Mouse (Mus musculus) kidney, postnatal 0 days (tissue): ENCODE results near the gene Fkbp4. TPM values are rescaled to one million over a fixed set of nuclear protein-coding genes. Genes with fewer than 3 reads are reported as not detected.

Experiments used
- ATAC-seq: fragments of 200-750 bp; cut with Nextera tagmentation; replicated peaks from 2 replicates; pipeline ENCODE4 v1.8.0; 2017; ENCODE audit warnings: low read depth, moderate number of reproducible peaks, moderate TSS enrichment, moderate library complexity; ENCODE audit not compliant: low FRiP score
- DNase-seq: peaks from one replicate; pipeline ENCODE4 v3.0.0-alpha.2; 2016; ENCODE audit warnings: low spot score
- H3K27ac ChIP-seq: fragments of 300-500 bp; sonication (generic); 2 replicates; pipeline ENCODE4 v1.5.1; 2014; ENCODE audit warnings: mild to moderate bottlenecking
- H3K27me3 ChIP-seq: fragments of 300-500 bp; sonication (generic); 2 replicates; pipeline ENCODE4 v1.6.1; 2014; ENCODE audit warnings: low read length, mixed read lengths; ENCODE audit not compliant: insufficient read depth
- H3K36me3 ChIP-seq: fragments of 300-500 bp; sonication (generic); 2 replicates; pipeline ENCODE4 v1.6.1; 2014; ENCODE audit warnings: low read length, mixed read lengths; ENCODE audit not compliant: insufficient read depth
- H3K4me1 ChIP-seq: fragments of 300-500 bp; sonication (generic); replicated peaks from 2 replicates; pipeline ENCODE4 v1.6.1; 2014; ENCODE audit warnings: antibody characterized with exemption, low read length, mixed read lengths; ENCODE audit not compliant: insufficient read depth
- H3K4me2 ChIP-seq: fragments of 300-500 bp; sonication (generic); 2 replicates; pipeline ENCODE4 v1.6.1; 2014; ENCODE audit warnings: mild to moderate bottlenecking, low read length, moderate library complexity, mixed read lengths
- H3K4me3 ChIP-seq: fragments of 300-500 bp; sonication (generic); replicated peaks from 2 replicates; pipeline ENCODE4 v1.5.1; 2014; ENCODE audit warnings: low read depth, low read length
- H3K9ac ChIP-seq: fragments of 300-500 bp; sonication (generic); 2 replicates; pipeline ENCODE4 v1.6.1; 2014; ENCODE audit warnings: low read depth, low read length
- H3K9me3 ChIP-seq: fragments of 300-500 bp; sonication (generic); replicated peaks from 2 replicates; pipeline ENCODE4 v1.6.1; 2016; ENCODE audit warnings: low read length, inconsistent platforms, mixed read lengths
- CTCF ChIP-seq: IDR thresholded peaks from 2 replicates; pipeline ENCODE4 v1.5.1; 2016; ENCODE audit warnings: antibody characterized with exemption, low read depth, mild to moderate bottlenecking, moderate library complexity
- WGBS: fragments of 180-500 bp; shearing (Covaris S2); extraction: QIAGEN DNeasy Blood & Tissue Kit; methylation state at CpG from one replicate; pipeline ENCODE4 v1.1.7; 2014; 5-methylcytosine and 5-hydroxymethylcytosine counted together
- polyA plus RNA-seq: library from polyadenylated mRNA; unstranded; fragments of >200 nt; fragmentation: Nextera tagmentation; extraction: Ambion mirVana; gene quantifications from 2 replicates; pipeline ENCODE4 v1.2.1, GENCODE M21; 2015

Gene Fkbp4
- polyA plus RNA-seq, 1 experiment from 2014 or later = 286 TPM

DNA sequence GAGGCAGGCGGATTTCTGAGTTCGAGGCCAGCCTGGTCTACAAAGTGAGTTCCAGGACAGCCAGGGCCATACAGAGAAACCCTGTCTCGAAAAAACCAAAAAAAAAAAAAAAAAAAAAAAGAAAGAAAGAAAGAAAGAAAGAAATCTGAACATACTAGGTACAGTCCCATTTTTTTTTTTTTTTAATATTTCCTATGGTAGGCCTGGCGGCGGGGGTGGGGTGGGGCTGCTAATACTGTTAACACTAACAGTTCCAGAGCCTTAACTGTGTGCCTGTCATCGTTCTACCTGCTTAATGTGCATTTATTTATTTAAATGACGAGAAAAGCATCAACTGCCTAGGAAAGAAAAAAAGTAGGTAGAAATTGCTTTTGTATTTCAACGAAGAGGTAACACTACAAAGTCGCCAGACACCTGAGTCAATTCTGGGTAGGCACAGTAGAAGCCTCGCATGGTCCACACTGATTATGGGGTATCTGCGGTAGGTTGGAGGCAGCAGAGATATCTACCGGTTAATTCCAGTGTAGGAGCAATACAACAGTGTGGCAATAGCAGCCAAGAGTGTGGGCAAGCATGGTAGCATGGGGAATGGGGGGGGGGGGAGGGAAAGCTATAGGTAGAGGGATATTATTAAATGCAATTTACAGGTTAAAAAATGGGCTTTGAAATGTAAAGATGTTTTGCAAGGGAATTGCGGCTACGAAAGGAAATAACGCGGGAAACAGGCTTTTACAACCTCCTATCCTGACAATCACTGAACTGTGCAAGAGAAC lies 14.8 kb downstream of the Fkbp4 start:
- H3K4me1 ChIP-seq = 0 out of 2 replicates have a peak, but pooled peaks cover 6% of the 10 kb centered on the region
- H3K4me2 ChIP-seq = peak overlapping the region; percentile 76
- TF ChIP-seq CTCF = no peak
- peak overlapping the region; percentile 90 for H3K27ac ChIP-seq
- H3K36me3 ChIP-seq = no peaks in the 10 kb centered on the region
- DNase-seq = no peak
- H3K9me3 ChIP-seq = no peaks in the 10 kb centered on the region
- peak overlapping the region; percentile 60 for H3K4me3 ChIP-seq
- 40% methylated on average over 15 of the region's 16 CpGs for WGBS
- peak overlapping the region; percentile 70 for H3K9ac ChIP-seq
- H3K27me3 ChIP-seq = no peaks in the 10 kb centered on the region
- ATAC-seq = no peak

DNA sequence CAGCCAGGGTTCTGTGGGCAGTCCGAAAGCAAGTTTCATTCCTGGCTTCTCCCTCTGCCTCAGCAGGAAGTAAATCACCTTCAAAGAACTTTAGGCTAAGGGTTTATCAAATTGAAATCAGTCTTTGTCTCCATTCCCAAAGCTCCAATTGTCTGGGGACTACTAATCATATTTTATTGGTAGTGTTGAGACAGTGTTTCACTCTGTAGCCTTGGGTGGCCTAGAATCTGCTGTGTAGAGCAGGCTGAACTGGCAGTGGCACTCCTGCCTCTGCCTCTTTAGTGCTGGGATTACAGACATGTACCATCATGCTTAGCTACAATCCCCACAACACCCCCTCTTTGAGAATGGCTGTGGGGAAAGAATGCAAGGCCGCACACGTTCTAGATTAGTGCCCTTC lies 17.0 kb downstream of the Fkbp4 start:
- ATAC-seq (no peak), DNase-seq (peak; percentile 25)
- Histone ChIP-seq H3K9me3 (no peaks in the 10 kb centered on the region), H3K27me3 (no peaks in the 10 kb centered on the region), H3K9ac (no peak overlapping the region), H3K27ac (peak overlapping the region; percentile 80), H3K4me2 (no peak overlapping the region), H3K4me1 (0 out of 2 replicates have a peak, but pooled peaks cover 6% of the 10 kb centered on the region), H3K36me3 (no peaks in the 10 kb centered on the region; the same call in 1 of the 2 replicates), H3K4me3 (no peak overlapping the region)
- no peak for TF ChIP-seq CTCF
- WGBS = 64% methylated on average over 3 of the region's 3 CpGs

- Histone ChIP-seq H3K9me3 (no peaks in the 10 kb centered on the region), H3K27ac (peak overlapping the region; percentile 80), H3K4me2 (no peak overlapping the region), H3K4me3 (no peak overlapping the region), H3K27me3 (no peaks in the 10 kb centered on the region), H3K4me1 (0 out of 2 replicates have a peak, but pooled peaks cover 6% of the 10 kb centered on the region), H3K36me3 (no peaks in the 10 kb centered on the region; the same call in 1 of the 2 replicates), H3K9ac (no peak overlapping the region)
- DNase-seq = peak; percentile 63
- ATAC-seq = no peak
- 46% methylated on average over 2 of the region's 2 CpGs for WGBS
- TF ChIP-seq CTCF = no peak
Measured at GRCm38 (mm10) chr6:128421036-128421435, 17.4 kb downstream of the Fkbp4 start.

- no peak for TF ChIP-seq CTCF
- H3K4me1 ChIP-seq = 0 out of 2 replicates have a peak, but pooled peaks cover 4% of the 10 kb centered on the region
- ATAC-seq (no peak), DNase-seq (no peak)
- peaks cover 4% of the 10 kb centered on the region; the same call in 1 of the 2 replicates for H3K36me3 ChIP-seq
- no peak overlapping the region for H3K9ac ChIP-seq
- H3K9me3 ChIP-seq = no peaks in the 10 kb centered on the region
- H3K4me2 ChIP-seq = no peak overlapping the region
- H3K4me3 ChIP-seq = no peak overlapping the region
- 81% methylated on average over 1 of the region's 1 CpGs for WGBS
- H3K27me3 ChIP-seq = no peaks in the 10 kb centered on the region
- H3K27ac ChIP-seq = no peak overlapping the region
Measured at GRCm38 (mm10) chr6:128418076-128418475, 20.4 kb downstream of the Fkbp4 start.

- Histone ChIP-seq H3K27me3 (no peaks in the 10 kb centered on the region), H3K4me3 (no peak overlapping the region), H3K36me3 (peaks cover 11% of the 10 kb centered on the region), H3K27ac (no peak overlapping the region), H3K9me3 (no peaks in the 10 kb centered on the region), H3K9ac (no peak overlapping the region), H3K4me2 (no peak overlapping the region), H3K4me1 (no peaks in the 10 kb centered on the region)
- WGBS = 82% methylated on average over 5 of the region's 5 CpGs
- no peak for TF ChIP-seq CTCF
- no peak for ATAC-seq
- DNase-seq = no peak
Measured at GRCm38 (mm10) chr6:128416169-128416568, 22.3 kb downstream of the Fkbp4 start.

DNA sequence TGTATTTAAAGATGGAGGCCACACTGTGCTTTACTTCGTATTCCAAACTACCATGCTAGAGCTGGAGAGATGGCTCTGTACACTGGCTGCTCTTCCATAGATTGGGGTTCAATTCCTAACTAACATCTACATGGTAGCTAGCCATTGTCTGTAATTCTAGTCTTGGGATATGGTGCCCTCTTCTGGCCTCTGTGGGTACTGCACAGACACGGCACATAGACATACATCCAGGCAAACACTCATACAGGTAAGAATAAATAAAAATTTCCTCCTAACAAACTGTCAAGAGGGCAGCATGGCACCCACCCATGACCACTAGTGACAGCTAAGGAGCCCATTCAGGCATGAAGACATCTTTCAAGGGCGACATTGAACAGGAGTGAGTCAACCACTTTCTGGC lies 27.4 kb downstream of the Fkbp4 start:
- no peak overlapping the region for H3K27ac ChIP-seq
- WGBS = 10% methylated on average over 3 of the region's 3 CpGs
- H3K9me3 ChIP-seq = no peaks in the 10 kb centered on the region
- H3K4me2 ChIP-seq = no peak overlapping the region
- H3K27me3 ChIP-seq = no peaks in the 10 kb centered on the region
- peaks cover 41% of the 10 kb centered on the region for H3K36me3 ChIP-seq
- peak; percentile 79 for DNase-seq
- H3K9ac ChIP-seq = no peak overlapping the region
- peak; percentile 97 for TF ChIP-seq CTCF
- H3K4me1 ChIP-seq = no peaks in the 10 kb centered on the region
- peak; percentile 53; the same call in 1 of the 2 replicates for ATAC-seq
- H3K4me3 ChIP-seq = no peak overlapping the region
